Mouse (Mus musculus): Measurements from ENCODE around the gene Skap1.

- TF ChIP-seq CTCF (IDR thresholded peaks at IDR 0.05; ENCODE audit: extremely low read depth, insufficient read length, insufficient replicate concordance, low read depth, low read length) (no peak), POLR2A (IDR thresholded peaks at IDR 0.05; ENCODE audit: low read depth, low read length) (no peak)
These were observed 36.6 kb downstream of the Skap1 start for GRCm38 (mm10) chr11:96501042-96501441.

Data from small intestine, adult 2 months (tissue).